Mouse (Mus musculus): ENCODE measurements around the gene Carmil1. TPM values are rescaled to one million over a fixed set of nuclear protein-coding genes. Genes with fewer than 3 reads are reported as not detected.

Carmil1 gene
- total and polyA plus RNA-seq, 3 experiments = 1.2 to 6.9 (median 4.4) TPM

DNA sequence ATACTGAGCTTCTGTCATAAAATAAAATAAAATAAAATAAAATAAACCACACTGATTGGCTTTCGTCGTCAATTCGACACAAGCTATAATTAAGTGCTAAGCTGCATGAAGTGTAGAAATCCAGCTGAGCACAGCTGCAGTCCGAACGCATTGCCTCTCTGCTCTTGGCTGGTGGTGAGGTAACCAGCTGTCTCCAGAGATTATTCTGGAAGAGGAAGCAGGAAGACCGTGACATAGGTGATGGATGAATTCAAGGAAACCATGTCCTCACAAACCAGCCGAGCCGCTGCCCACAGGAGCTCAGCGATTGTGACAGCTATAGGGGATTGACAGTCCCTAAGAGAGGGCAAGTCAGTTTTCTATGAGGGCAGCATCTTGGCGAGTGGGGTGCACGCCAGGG, 36.0 kb downstream of the Carmil1 start:
- WGBS = 44% methylated on average over 11 of the region's 11 CpGs
- Histone ChIP-seq H3K27me3 (ENCODE audit: control insufficient read depth, insufficient read depth, low read length) (no peaks in the 10 kb centered on the region), H3K27ac (no peak overlapping the region), H3K4me3 (no peak overlapping the region), H3K79me2 (replicated peaks; ENCODE audit: control insufficient read depth, insufficient read depth, low read length) (no peaks in the 10 kb centered on the region), H3K36me3 (ENCODE audit: control insufficient read depth, insufficient read depth, low read length) (no peaks in the 10 kb centered on the region), H3K4me1 (ENCODE audit: control insufficient read depth, insufficient read depth, low read length) (peaks cover 2% of the 10 kb centered on the region), H3K9ac (ENCODE audit: low read depth, low read length) (no peak overlapping the region)
- no peak for TF ChIP-seq CTCF (IDR thresholded peaks at IDR 0.05)
- 0 out of 2 replicates have a peak, but pooled peaks have one; percentile 34 for TF ChIP-seq EP300 (IDR thresholded peaks at IDR 0.05; ENCODE audit: insufficient read depth, low read depth, low read length)
- TF ChIP-seq POLR2A (IDR thresholded peaks at IDR 0.05; ENCODE audit: insufficient read depth, low read depth, low read length) = no peak
- DNase-seq = peak; percentile 46 to 55
- intact Hi-C loops (cut with DNase I) = no loop called here

DNA sequence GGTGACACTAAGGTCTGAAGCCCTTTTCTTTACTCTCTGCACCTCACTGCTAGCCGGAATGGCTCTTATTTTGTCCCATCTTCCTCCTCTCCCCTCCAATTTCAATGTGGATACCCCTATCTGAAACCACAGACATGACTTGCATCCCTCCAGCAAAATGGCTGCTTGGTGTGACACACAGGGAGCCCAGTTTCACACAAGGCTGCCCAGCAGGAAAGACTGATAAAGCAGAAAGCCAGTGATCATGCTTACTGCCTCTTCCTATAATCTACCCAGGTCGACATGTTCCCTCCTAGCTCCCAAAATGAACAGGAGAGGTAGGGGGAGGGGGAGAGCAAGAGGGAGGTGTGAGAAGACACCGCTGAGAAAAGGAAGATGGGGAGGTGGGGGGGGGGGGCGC, 36.6 kb downstream of the Carmil1 start:
- H3K9ac ChIP-seq (ENCODE audit: low read depth, low read length) = no peak overlapping the region
- intact Hi-C loops (cut with DNase I) = no loop called here
- TF ChIP-seq POLR2A (IDR thresholded peaks at IDR 0.05; ENCODE audit: insufficient read depth, low read depth, low read length) (no peak), EP300 (IDR thresholded peaks at IDR 0.05; ENCODE audit: insufficient read depth, low read depth, low read length) (no peak), CTCF (IDR thresholded peaks at IDR 0.05) (no peak)
- H3K79me2 ChIP-seq (replicated peaks; ENCODE audit: control insufficient read depth, insufficient read depth, low read length) = no peaks in the 10 kb centered on the region
- no peak for DNase-seq
- no peak overlapping the region for H3K27ac ChIP-seq
- H3K27me3 ChIP-seq (ENCODE audit: control insufficient read depth, insufficient read depth, low read length) = no peaks in the 10 kb centered on the region
- 67% methylated on average over 4 of the region's 4 CpGs for WGBS
- no peaks in the 10 kb centered on the region for H3K36me3 ChIP-seq (ENCODE audit: control insufficient read depth, insufficient read depth, low read length)
- no peak overlapping the region for H3K4me3 ChIP-seq
- H3K4me1 ChIP-seq (ENCODE audit: control insufficient read depth, insufficient read depth, low read length) = peaks cover 2% of the 10 kb centered on the region

GRCm38 (mm10) chr13:24242429-24243106, 38.0 kb downstream of the Carmil1 start:
- intact Hi-C loops (cut with DNase I) = no loop called here
- no peaks in the 10 kb centered on the region for H3K79me2 ChIP-seq (replicated peaks; ENCODE audit: control insufficient read depth, insufficient read depth, low read length)
- TF ChIP-seq CTCF (IDR thresholded peaks at IDR 0.05) (no peak), POLR2A (IDR thresholded peaks at IDR 0.05; ENCODE audit: insufficient read depth, low read depth, low read length) (no peak), EP300 (IDR thresholded peaks at IDR 0.05; ENCODE audit: insufficient read depth, low read depth, low read length) (no peak)

GRCm38 (mm10) chr13:24241201-24241600, 39.4 kb downstream of the Carmil1 start:
- no peaks in the 10 kb centered on the region for H3K27me3 ChIP-seq (ENCODE audit: control insufficient read depth, insufficient read depth, low read length)
- H3K4me3 ChIP-seq = no peak overlapping the region
- 78% methylated on average over 5 of the region's 5 CpGs for WGBS
- intact Hi-C loops (cut with DNase I) = no loop called here
- H3K9ac ChIP-seq (ENCODE audit: low read depth, low read length) = no peak overlapping the region
- H3K27ac ChIP-seq = no peak overlapping the region
- H3K79me2 ChIP-seq (replicated peaks; ENCODE audit: control insufficient read depth, insufficient read depth, low read length) = no peaks in the 10 kb centered on the region
- peaks cover 2% of the 10 kb centered on the region for H3K4me1 ChIP-seq (ENCODE audit: control insufficient read depth, insufficient read depth, low read length)
- no peak for DNase-seq
- TF ChIP-seq CTCF (IDR thresholded peaks at IDR 0.05) (no peak), POLR2A (IDR thresholded peaks at IDR 0.05; ENCODE audit: insufficient read depth, low read depth, low read length) (no peak), EP300 (IDR thresholded peaks at IDR 0.05; ENCODE audit: insufficient read depth, low read depth, low read length) (no peak)
- H3K36me3 ChIP-seq (ENCODE audit: control insufficient read depth, insufficient read depth, low read length) = no peaks in the 10 kb centered on the region

More at GRCm38 (mm10) chr13:24242429-24243106, 38.0 kb downstream of the Carmil1 start:
- H3K9ac ChIP-seq (ENCODE audit: low read depth, low read length) = no peak overlapping the region
- H3K27ac ChIP-seq = no peak overlapping the region
- no peak overlapping the region for H3K4me3 ChIP-seq
- peaks cover 2% of the 10 kb centered on the region for H3K4me1 ChIP-seq (ENCODE audit: control insufficient read depth, insufficient read depth, low read length)
- 71% methylated on average over 5 of the region's 5 CpGs for WGBS
- DNase-seq = no peak
- no peaks in the 10 kb centered on the region for H3K36me3 ChIP-seq (ENCODE audit: control insufficient read depth, insufficient read depth, low read length)
- H3K27me3 ChIP-seq (ENCODE audit: control insufficient read depth, insufficient read depth, low read length) = no peaks in the 10 kb centered on the region

- no peak overlapping the region for H3K9ac ChIP-seq (ENCODE audit: low read depth, low read length)
- peaks cover 2% of the 10 kb centered on the region for H3K4me1 ChIP-seq (ENCODE audit: control insufficient read depth, insufficient read depth, low read length)
- DNase-seq = no peak
- H3K27ac ChIP-seq = no peak overlapping the region
- intact Hi-C loops (cut with DNase I) = no loop called here
- H3K4me3 ChIP-seq = no peak overlapping the region
- no peak for TF ChIP-seq EP300 (IDR thresholded peaks at IDR 0.05; ENCODE audit: insufficient read depth, low read depth, low read length)
- TF ChIP-seq CTCF (IDR thresholded peaks at IDR 0.05) = no peak
- TF ChIP-seq POLR2A (IDR thresholded peaks at IDR 0.05; ENCODE audit: insufficient read depth, low read depth, low read length) = no peak
- no peaks in the 10 kb centered on the region for H3K27me3 ChIP-seq (ENCODE audit: control insufficient read depth, insufficient read depth, low read length)
- no peaks in the 10 kb centered on the region for H3K79me2 ChIP-seq (replicated peaks; ENCODE audit: control insufficient read depth, insufficient read depth, low read length)
- no peaks in the 10 kb centered on the region for H3K36me3 ChIP-seq (ENCODE audit: control insufficient read depth, insufficient read depth, low read length)
- 54% methylated on average over 4 of the region's 4 CpGs for WGBS
These were observed 40.2 kb downstream of the Carmil1 start for GRCm38 (mm10) chr13:24240430-24240829.

DNA sequence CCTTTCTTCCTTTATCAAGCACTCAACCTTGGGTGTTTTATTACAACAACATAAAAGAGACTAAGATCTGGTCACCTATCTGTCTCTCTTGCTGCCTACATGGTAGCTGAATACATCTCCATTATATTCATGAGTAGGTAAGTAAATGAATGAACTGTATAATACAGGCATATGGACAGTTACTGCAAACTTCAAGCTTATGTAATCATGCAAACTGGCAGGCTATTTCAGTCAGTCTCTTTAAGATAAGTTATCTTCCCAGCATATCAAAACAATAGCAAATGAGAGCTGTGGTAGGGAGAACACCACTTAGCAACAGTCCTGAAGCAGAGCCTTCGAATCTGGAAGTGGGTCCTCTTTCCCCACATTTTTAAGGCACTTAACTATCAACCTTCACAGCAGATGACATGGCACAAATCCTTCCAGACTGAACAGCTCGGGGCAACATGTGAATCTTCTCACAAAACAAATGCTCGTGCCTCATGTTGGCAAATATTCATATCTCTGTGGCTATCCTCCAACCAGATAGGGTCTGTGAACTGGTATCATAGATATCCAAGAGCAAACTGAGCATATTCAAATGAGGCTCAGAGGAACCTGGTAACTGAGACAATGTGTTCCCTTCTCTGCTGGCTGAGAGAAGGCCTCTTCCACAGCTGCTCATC, 42.0 kb downstream of the Carmil1 start:
- Histone ChIP-seq H3K79me2 (replicated peaks; ENCODE audit: control insufficient read depth, insufficient read depth, low read length) (no peaks in the 10 kb centered on the region), H3K27me3 (ENCODE audit: control insufficient read depth, insufficient read depth, low read length) (no peaks in the 10 kb centered on the region), H3K36me3 (ENCODE audit: control insufficient read depth, insufficient read depth, low read length) (no peaks in the 10 kb centered on the region), H3K4me1 (ENCODE audit: control insufficient read depth, insufficient read depth, low read length) (no peaks in the 10 kb centered on the region; the same call in 1 of the 2 replicates), H3K4me3 (no peak overlapping the region), H3K27ac (no peak overlapping the region), H3K9ac (ENCODE audit: low read depth, low read length) (no peak overlapping the region)
- TF ChIP-seq POLR2A (IDR thresholded peaks at IDR 0.05; ENCODE audit: insufficient read depth, low read depth, low read length) (no peak), EP300 (IDR thresholded peaks at IDR 0.05; ENCODE audit: insufficient read depth, low read depth, low read length) (no peak), CTCF (IDR thresholded peaks at IDR 0.05) (no peak)
- no peak for DNase-seq
- intact Hi-C loops (cut with DNase I) = loop anchor here (5.0 kb wide), 1 partner anchor 96 kb away; no protein-coding TSS in a partner anchor
- 41% methylated on average over 3 of the region's 3 CpGs for WGBS
